ENCODE assay signal across 8 mouse cellular contexts in the genomic region with DNA sequence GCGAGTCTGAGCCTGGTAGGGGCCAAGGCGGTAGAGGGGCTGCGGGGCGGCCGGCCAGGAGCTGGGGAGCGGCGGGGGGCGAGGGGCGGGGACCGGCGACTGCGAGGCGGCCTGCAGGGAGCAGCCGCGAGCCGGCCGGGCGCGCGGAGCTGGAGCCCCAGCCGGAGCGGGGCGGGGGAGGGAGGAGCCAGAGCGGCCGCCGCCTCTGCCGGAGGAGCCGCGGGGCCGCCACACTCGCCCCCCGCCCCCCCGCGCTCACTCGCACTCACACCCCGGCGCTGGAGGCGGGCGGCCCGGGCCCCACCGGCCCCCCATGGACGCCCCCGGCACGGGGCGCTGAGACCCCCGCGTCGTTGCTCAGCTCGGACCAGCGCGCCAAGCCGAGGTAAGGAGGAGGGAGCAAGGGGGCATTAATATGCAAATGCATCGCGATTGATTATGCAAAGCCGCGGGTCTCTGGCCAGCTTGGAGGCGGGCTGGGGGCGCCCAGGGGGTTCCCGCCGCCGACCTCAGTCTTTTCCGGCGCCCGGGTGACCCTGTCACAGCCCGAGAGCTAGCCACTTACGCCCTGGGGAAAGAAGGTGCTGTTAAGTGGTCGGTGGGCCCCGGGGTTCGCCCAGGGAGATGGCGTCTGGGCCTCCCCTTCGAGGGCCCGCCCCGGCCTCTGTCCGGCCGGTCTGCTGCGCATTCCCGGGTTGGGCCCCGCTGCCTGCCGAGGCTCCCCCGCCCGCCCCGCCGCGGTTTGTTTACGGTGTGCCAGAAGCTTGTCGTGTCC. TPM values are rescaled to one million over a fixed set of nuclear protein-coding genes. Genes with fewer than 3 reads are reported as not detected.
DNase-seq lines count a peak whose midpoint lies in the region; ATAC-seq and TF ChIP-seq lines count a peak whose summit lies in the region.

No protein-coding gene starts in this region.

- DNase-seq in 416B (ENCODE audit: low read depth) (peak; percentile 58), ZHBTc4 (ENCODE audit: low read depth, low spot score) (peak; percentile 77)
- peak; percentile 87 for DNase-seq in embryo, embryonic 10.5 days (ENCODE audit: low spot score)
- peak; percentile 91 to 92 for DNase-seq in heart, adult 2 months
- peak; percentile 86 for DNase-seq in kidney, adult 2 months
- DNase-seq in liver, embryonic 14.5 days (ENCODE audit: low read depth in 3 of 3, low spot score in 3 of 3): peak in 1 of 3 experiments; percentile 59
- DNase-seq in natural killer cell, adult 2 months (ENCODE audit: low spot score in 2 of 2): peak; percentile 52 to 65
- DNase-seq in thymus, adult 2 months: peak; percentile 82

- peak overlapping the region; percentile 81 for H3K4me2 ChIP-seq in liver, embryonic 14.5 days (ENCODE audit: low read depth)

- intact Hi-C loops in heart, adult 2 months (cut with DNase I): loop anchor here (1.0 to 2.0 kb wide), 3 partner anchors 13 to 45 kb away; no protein-coding TSS in a partner anchor

- no peaks in the 10 kb centered on the region for H3K27me3 ChIP-seq in heart, adult 2 months (ENCODE audit: control insufficient read depth, insufficient read depth, low read length)
- no peaks in the 10 kb centered on the region for H3K27me3 ChIP-seq in kidney, adult 2 months (replicated peaks; ENCODE audit: control insufficient read depth, insufficient read depth, low read length)
- H3K27me3 ChIP-seq in liver, embryonic 14.5 days (ENCODE audit: control insufficient read depth, insufficient read depth, low read length): no peaks in the 10 kb centered on the region
- H3K27me3 ChIP-seq in thymus, adult 2 months (ENCODE audit: control insufficient read depth, insufficient read depth, low read length): no peaks in the 10 kb centered on the region

- TF ChIP-seq CTCF in heart, adult 2 months (IDR thresholded peaks at IDR 0.05): peak; percentile 63
- peak; percentile 29; the same call in 1 of the 2 replicates for TF ChIP-seq CTCF in kidney, adult 2 months (conservative IDR thresholded peaks at IDR 0.05; ENCODE audit: insufficient read depth, insufficient read length, low read depth, low read length)
- no peak; the same call in 1 of the 2 replicates for TF ChIP-seq CTCF in liver, embryonic 14.5 days (IDR thresholded peaks at IDR 0.05; ENCODE audit: low read depth)
- 0 out of 2 replicates have a peak, but pooled peaks have one; percentile 22 for TF ChIP-seq CTCF in thymus, adult 2 months (IDR thresholded peaks at IDR 0.05; ENCODE audit: borderline replicate concordance, control insufficient read depth, extremely low read depth, insufficient read depth, low read length, poor library complexity)

- TF ChIP-seq EP300 in heart, adult 2 months (IDR thresholded peaks at IDR 0.05; ENCODE audit: insufficient read depth, low read depth, low read length): no peak
- no peak for TF ChIP-seq EP300 in liver, embryonic 14.5 days (IDR thresholded peaks at IDR 0.05; ENCODE audit: low read depth)

- peak overlapping the region; percentile 100 for H3K27ac ChIP-seq in heart, adult 2 months
- H3K27ac ChIP-seq in kidney, adult 2 months (ENCODE audit: insufficient read depth, low read depth, low read length): peak overlapping the region; percentile 84
- peak overlapping the region; percentile 78 for H3K27ac ChIP-seq in liver, embryonic 14.5 days
- no peak overlapping the region for H3K27ac ChIP-seq in thymus, adult 2 months (ENCODE audit: control insufficient read depth, insufficient read depth, low read length)

- peaks cover 24% of the 10 kb centered on the region for H3K4me1 ChIP-seq in heart, adult 2 months (ENCODE audit: control insufficient read depth, insufficient read depth, low read length)
- peaks cover 44% of the 10 kb centered on the region for H3K4me1 ChIP-seq in kidney, adult 2 months (ENCODE audit: control insufficient read depth, insufficient read depth, low read length)
- peaks cover 44 to 60% of the 10 kb centered on the region in 2 experiments for H3K4me1 ChIP-seq in liver, embryonic 14.5 days (replicated peaks; ENCODE audit: control insufficient read depth in 2 of 2, insufficient read depth in 2 of 2, low read length in 1 of 2)
- H3K4me1 ChIP-seq in thymus, adult 2 months (replicated peaks; ENCODE audit: control insufficient read depth, insufficient read depth, low read length): peaks cover 48% of the 10 kb centered on the region

- peak overlapping the region; percentile 99 for H3K9ac ChIP-seq in heart, adult 2 months (ENCODE audit: low read depth, low read length)
- H3K9ac ChIP-seq in liver, embryonic 14.5 days (replicated peaks): peak overlapping the region; percentile 90

- peaks cover 5% of the 10 kb centered on the region; the same call in 1 of the 2 replicates for H3K36me3 ChIP-seq in heart, adult 2 months (ENCODE audit: control insufficient read depth, insufficient read depth, low read length)
- no peaks in the 10 kb centered on the region for H3K36me3 ChIP-seq in kidney, adult 2 months (ENCODE audit: control insufficient read depth, insufficient read depth, low read length)
- H3K36me3 ChIP-seq in liver, embryonic 14.5 days (replicated peaks; ENCODE audit: control insufficient read depth, insufficient read depth, low read depth): no peaks in the 10 kb centered on the region
- no peaks in the 10 kb centered on the region for H3K36me3 ChIP-seq in thymus, adult 2 months (ENCODE audit: control insufficient read depth, insufficient read depth, low read length)

- no peaks in the 10 kb centered on the region for H3K9me3 ChIP-seq in liver, embryonic 14.5 days (ENCODE audit: control insufficient read depth, low read length)

- WGBS in heart, adult 2 months: 2% methylated on average over 79 of the region's 86 CpGs
- under 1% methylated on average over 85 of the region's 86 CpGs for WGBS in kidney, adult 2 months
- under 1% methylated on average over 83 of the region's 86 CpGs for WGBS in liver, embryonic 14.5 days (ENCODE audit: insufficient replicate concordance)
- WGBS in thymus, adult 2 months: under 1% methylated on average over 68 of the region's 86 CpGs

- peak; percentile 75 for ATAC-seq in liver, embryonic 14.5 days (ENCODE audit: insufficient read depth)

- TF ChIP-seq POLR2A in heart, adult 2 months (IDR thresholded peaks at IDR 0.05; ENCODE audit: insufficient read depth, low read depth, low read length): no peak
- TF ChIP-seq POLR2A in kidney, adult 2 months (IDR thresholded peaks at IDR 0.05; ENCODE audit: low read depth, low read length): no peak
- no peak for TF ChIP-seq POLR2A in thymus, adult 2 months (IDR thresholded peaks at IDR 0.05; ENCODE audit: control insufficient read depth, extremely low read depth, insufficient read depth, low read length, poor library complexity)

- peaks cover 7% of the 10 kb centered on the region; the same call in 1 of the 2 replicates for H3K79me2 ChIP-seq in heart, adult 2 months (replicated peaks; ENCODE audit: control insufficient read depth, insufficient read depth, low read length)

- peak overlapping the region; percentile 100 for H3K4me3 ChIP-seq in heart, adult 2 months
- H3K4me3 ChIP-seq in kidney, adult 2 months (ENCODE audit: insufficient read depth, low read depth, low read length): peak overlapping the region; percentile 66
- H3K4me3 ChIP-seq in liver, embryonic 14.5 days (ENCODE audit: insufficient read depth in 1 of 2, low read depth in 2 of 2, low read length in 2 of 2): peak overlapping the region; percentile 89 to 91
- H3K4me3 ChIP-seq in thymus, adult 2 months (ENCODE audit: control insufficient read depth, insufficient read depth, low read length): peak overlapping the region; percentile 62

RNA-seq across cellular contexts. Expression of gene Thra, which starts 1.4 kb away (rescaled TPM):
- 100 to 1,000 TPM; 103 to 105 TPM for total RNA-seq in heart, adult 2 months (2021)
- 89.4 and 104 TPM in 2 replicates for polyA plus RNA-seq in heart, adult 2 months (2012; rRNA removed)
- polyA plus RNA-seq in kidney, adult 2 months (2012; rRNA removed): 92.7 and 97.2 TPM in 2 replicates
- 14.6 and 15.6 TPM in 2 replicates for polyA plus RNA-seq in liver, embryonic 14.5 days (2012; rRNA removed)
- 8.3 and 10.0 TPM in 2 replicates for polyA plus RNA-seq in liver, embryonic 14.5 days (2014; fragmentation: Nextera tagmentation; extraction: Ambion mirVana)
- polyA plus RNA-seq in thymus, adult 2 months (2012; rRNA removed): 36.8 and 41.5 TPM in 2 replicates

RNA-seq across cellular contexts. Expression of gene Med24, which starts 12.6 kb away (rescaled TPM):
- total RNA-seq in heart, adult 2 months (2021): 10 to 100 TPM; 41.6 to 48.1 TPM
- 54.5 and 65.2 TPM in 2 replicates for polyA plus RNA-seq in heart, adult 2 months (2012; rRNA removed)
- 45.3 and 54.1 TPM in 2 replicates for polyA plus RNA-seq in kidney, adult 2 months (2012; rRNA removed)
- 25.0 and 29.6 TPM in 2 replicates for polyA plus RNA-seq in liver, embryonic 14.5 days (2012; rRNA removed)
- polyA plus RNA-seq in liver, embryonic 14.5 days (2014; fragmentation: Nextera tagmentation; extraction: Ambion mirVana): 21.3 and 25.6 TPM in 2 replicates
- 179 and 196 TPM in 2 replicates for polyA plus RNA-seq in thymus, adult 2 months (2012; rRNA removed)

RNA-seq across cellular contexts. Expression of gene Nr1d1, which starts 33.3 kb away (rescaled TPM):
- total RNA-seq in heart, adult 2 months (2021): 100 to 1,000 TPM in 1 of 2 experiments, 10 to 100 TPM in 1; 35.5 to 111 TPM
- 190 and 208 TPM in 2 replicates for polyA plus RNA-seq in heart, adult 2 months (2012; rRNA removed)
- polyA plus RNA-seq in kidney, adult 2 months (2012; rRNA removed): 140 and 155 TPM in 2 replicates
- polyA plus RNA-seq in liver, embryonic 14.5 days (2012; rRNA removed): 0.54 and 0.65 TPM in 2 replicates
- polyA plus RNA-seq in liver, embryonic 14.5 days (2014; fragmentation: Nextera tagmentation; extraction: Ambion mirVana): 0.56 and 0.58 TPM in 2 replicates
- 34.4 and 37.7 TPM in 2 replicates for polyA plus RNA-seq in thymus, adult 2 months (2012; rRNA removed)

RNA-seq across cellular contexts. Expression of gene Csf3, which starts 40.7 kb away (rescaled TPM):
- not detected for total RNA-seq in heart, adult 2 months (2021)
- not detected in 2 replicates for polyA plus RNA-seq in heart, adult 2 months (2012; rRNA removed)
- not detected in 2 replicates for polyA plus RNA-seq in kidney, adult 2 months (2012; rRNA removed)
- not detected in 2 replicates for polyA plus RNA-seq in liver, embryonic 14.5 days (2012; rRNA removed)
- polyA plus RNA-seq in liver, embryonic 14.5 days (2014; fragmentation: Nextera tagmentation; extraction: Ambion mirVana): not detected in 2 replicates
- 0.14 and 0.22 TPM in 2 replicates for polyA plus RNA-seq in thymus, adult 2 months (2012; rRNA removed)

RNA-seq across cellular contexts. Expression of gene Msl1, which starts 53.5 kb away (rescaled TPM):
- 10 to 100 TPM; 68.9 to 75.3 TPM for total RNA-seq in heart, adult 2 months (2021)
- 21.9 and 44.4 TPM in 2 replicates for polyA plus RNA-seq in heart, adult 2 months (2012; rRNA removed)
- 23.5 and 24.5 TPM in 2 replicates for polyA plus RNA-seq in kidney, adult 2 months (2012; rRNA removed)
- 11.5 and 15.8 TPM in 2 replicates for polyA plus RNA-seq in liver, embryonic 14.5 days (2012; rRNA removed)
- 4.5 and 4.9 TPM in 2 replicates for polyA plus RNA-seq in liver, embryonic 14.5 days (2014; fragmentation: Nextera tagmentation; extraction: Ambion mirVana)
- 50.3 and 66.0 TPM in 2 replicates for polyA plus RNA-seq in thymus, adult 2 months (2012; rRNA removed)

Comparison
In these comparisons a context has a peak if more than half of its experiments do, and no peak if none do; other contexts are left out.
1. RNA of gene Nr1d1, which starts 33.3 kb away (polyA plus RNA-seq): 190 to 208 TPM in heart, adult 2 months, 140 to 155 TPM in kidney, adult 2 months and 34.4 to 37.7 TPM in thymus, adult 2 months; 0.54 to 0.65 TPM in liver, embryonic 14.5 days; every median in the first group is over 10 times any median in the second.
2. Peak in every context shown above with its lines, with median percentiles within 50 percentile points of each other: H3K4me3 ChIP-seq.